Mouse (Mus musculus): Measurements from ENCODE around the gene Ftcd. TPM values are rescaled to one million over a fixed set of nuclear protein-coding genes. Genes with fewer than 3 reads are reported as not detected.

Gene Ftcd
- polyA plus RNA-seq (2012; rRNA removed): 3.9 and 6.9 TPM in 2 replicates

GRCm38 (mm10) chr10:76575374-76575773, at the start of gene Ftcd:
TSS of gene Ftcd (plus strand) at chr10:76575648.
- DNase-seq (ENCODE audit: low read depth): no peak

DNA sequence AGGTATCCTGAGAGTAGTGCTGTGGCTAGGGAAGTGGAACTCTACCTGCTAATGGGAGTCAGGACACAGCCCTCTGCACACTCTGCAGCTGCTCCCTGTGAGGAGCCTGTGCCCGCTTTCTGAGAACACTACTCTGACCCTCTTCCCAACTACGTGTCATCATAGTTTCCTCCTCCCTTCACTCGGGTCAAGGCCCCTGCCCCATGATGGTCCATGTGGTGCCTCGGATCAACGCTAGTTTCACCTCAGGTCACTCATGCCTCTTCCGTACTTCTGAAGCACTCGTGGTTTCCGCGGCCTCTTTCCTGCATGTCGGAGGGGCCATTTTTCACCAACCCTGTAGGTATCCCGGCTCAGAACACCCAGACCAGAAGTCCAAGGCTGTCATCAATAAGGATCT, 44.5 kb upstream of the Ftcd start:
- DNase-seq (ENCODE audit: low read depth): no peak

- no peak for DNase-seq (ENCODE audit: low read depth)
Observed at GRCm38 (mm10) chr10:76531375-76531774, 44.1 kb upstream of the Ftcd start, which contains the start of gene Lss. TSS of gene Lss (plus strand) at chr10:76531588.

DNA sequence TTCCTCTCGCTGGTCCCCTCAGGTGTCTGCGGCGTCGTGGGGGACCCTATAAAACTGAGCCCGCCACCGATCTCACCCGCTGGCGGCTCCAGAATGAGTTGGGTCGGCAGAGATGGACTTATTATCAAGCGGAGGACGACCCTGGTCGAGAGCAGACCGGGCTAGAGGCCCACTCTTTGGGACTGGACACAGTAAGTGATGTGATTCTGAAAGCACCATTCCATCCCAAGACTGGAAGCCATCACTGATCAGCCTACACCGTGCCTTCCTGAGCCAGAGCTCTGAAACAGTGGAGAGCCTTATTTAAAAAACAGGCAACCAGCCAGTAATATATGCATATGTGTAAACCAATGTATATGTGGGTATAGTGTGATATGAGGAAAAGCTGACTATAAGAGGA, 43.6 kb upstream of the Ftcd start:
- no peak for DNase-seq (ENCODE audit: low read depth)

- no peak for DNase-seq (ENCODE audit: low read depth)
Observed at GRCm38 (mm10) chr10:76535526-76535925, 39.9 kb upstream of the Ftcd start.

GRCm38 (mm10) chr10:76537619-76538018, 37.8 kb upstream of the Ftcd start:
- peak; percentile 96 for DNase-seq (ENCODE audit: low read depth)

DNA sequence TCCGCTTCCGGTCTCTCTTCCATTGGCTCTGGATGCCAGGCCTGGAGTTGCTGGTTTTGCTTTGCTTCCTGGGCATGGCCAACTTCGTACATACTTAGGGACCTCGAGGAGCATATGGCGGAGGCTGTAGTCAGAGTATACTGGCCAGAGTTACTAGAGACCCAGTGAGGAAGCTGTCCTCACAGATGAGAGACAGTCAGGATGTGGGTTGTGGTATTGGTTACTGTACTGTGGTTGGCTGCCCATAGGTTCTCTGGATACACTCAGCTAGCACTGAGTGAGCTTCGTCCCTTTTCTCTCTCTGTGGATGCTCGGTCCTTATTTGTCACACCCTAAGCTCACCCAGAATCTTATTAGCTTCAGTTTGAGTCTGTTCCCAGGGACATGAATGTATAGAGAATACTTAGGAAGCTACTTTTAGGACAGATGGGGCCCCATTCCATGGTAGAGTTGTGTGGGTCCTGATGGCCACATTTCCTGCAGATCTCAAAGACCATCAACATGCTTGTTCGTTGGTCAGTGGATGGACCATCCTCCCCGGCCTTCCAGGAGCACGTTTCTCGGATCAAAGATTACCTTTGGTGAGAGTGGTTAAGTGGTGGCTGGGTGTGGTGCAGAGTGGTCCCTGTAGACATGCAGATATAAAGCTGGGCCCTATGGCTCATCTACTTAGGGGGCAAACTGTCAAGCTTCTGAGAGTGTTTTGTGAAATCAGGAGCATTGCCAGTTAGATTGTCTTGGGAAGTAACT, 33.9 kb upstream of the Ftcd start:
- no peak for DNase-seq (ENCODE audit: low read depth)

DNA sequence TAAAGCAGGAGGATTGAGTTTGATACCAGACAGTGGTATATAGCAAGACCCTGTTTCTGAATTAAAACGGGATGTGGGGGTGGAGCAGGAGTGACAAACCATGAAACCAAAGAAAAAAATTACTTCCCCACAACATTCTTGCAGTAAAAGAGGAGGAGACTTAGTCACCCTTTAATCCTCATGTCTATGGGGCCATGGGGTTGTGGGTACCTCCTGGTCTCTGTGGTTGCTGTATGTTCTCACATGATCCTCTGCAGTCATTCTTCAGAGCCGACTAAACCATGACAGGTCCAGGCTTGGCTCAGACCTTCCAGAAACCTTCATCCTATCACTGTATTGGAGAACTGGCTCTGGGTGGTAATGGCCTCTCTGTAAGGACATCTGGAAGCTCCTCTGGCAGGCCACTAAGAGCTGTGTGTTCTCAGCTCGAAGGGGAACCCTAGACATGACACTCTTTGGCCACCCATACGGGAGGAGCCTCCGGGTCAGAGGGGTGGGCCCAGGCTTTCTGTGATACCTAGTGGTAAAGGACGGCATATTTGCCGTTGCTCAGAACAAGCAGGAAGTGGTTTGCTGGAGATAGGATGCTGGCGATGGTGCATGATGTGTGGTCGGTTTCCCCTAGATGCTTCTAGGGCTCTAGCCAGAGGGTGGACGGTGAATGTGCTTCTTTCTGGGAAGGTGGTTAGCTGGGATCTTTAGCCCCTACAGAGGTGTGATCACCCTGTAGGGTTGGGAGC, 32.6 kb upstream of the Ftcd start:
- no peak for DNase-seq (ENCODE audit: low read depth)

DNA sequence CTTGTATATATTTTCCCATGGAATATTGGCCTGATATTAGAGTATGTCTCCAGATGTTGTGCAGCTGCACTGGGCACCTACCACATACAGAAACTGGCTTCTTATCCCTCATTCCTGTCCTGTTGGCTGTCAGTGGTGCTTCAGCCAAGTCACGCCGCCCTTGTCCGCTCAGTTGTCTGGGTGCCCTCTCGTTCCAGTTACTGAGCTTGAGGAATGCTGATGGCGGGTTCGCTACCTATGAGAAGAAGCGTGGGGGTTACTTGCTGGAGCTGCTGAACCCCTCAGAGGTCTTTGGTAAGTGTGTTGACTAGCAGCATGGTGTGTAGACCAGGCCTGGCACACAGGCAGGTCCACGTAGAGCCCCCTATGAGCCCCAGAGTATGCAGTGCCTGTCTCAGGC, 28.9 kb upstream of the Ftcd start:
- no peak for DNase-seq (ENCODE audit: low read depth)

DNA sequence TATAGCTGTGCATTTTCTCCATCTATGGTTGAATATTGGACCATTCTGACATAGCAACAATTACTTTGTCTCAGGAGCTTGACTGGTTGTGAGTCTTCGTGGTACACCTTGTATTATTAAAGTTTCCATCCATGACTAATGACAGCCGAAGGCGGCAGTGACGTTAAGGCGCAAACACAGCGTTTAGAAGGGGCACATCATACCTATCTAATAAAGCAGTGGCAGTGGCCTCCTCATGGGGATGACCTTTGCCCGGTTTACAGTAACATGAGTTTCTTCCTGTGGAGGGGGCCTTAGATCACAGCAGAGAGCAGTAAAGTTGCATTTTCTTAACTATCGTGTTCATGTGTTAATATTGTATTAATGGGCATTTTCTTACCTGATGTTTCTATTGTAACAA, 27.2 kb upstream of the Ftcd start:
- no peak for DNase-seq (ENCODE audit: low read depth)

- no peak for DNase-seq (ENCODE audit: low read depth)
Observed at GRCm38 (mm10) chr10:76550458-76550857, 25.0 kb upstream of the Ftcd start.

DNA sequence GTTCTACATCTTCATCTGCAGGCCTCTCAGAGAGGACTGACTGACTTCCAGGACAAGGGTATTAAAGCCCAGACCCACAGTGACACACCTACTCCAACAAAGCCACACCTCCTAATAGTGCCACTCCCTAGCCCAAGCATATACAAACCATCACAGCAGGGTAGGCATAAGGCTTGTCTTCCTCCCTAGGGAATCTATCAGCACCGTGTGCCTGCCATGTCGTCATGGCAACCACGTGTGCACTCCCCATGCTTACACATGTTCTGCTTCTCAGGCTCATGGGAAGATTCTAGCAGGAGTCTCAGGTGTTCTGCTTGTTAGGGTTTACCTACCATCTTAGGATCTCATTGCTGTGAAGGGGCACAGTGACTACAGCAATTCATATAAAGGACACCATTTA, 23.9 kb upstream of the Ftcd start:
- DNase-seq (ENCODE audit: low read depth): no peak

GRCm38 (mm10) chr10:76554061-76554460, 21.4 kb upstream of the Ftcd start:
- no peak for DNase-seq (ENCODE audit: low read depth)

DNA sequence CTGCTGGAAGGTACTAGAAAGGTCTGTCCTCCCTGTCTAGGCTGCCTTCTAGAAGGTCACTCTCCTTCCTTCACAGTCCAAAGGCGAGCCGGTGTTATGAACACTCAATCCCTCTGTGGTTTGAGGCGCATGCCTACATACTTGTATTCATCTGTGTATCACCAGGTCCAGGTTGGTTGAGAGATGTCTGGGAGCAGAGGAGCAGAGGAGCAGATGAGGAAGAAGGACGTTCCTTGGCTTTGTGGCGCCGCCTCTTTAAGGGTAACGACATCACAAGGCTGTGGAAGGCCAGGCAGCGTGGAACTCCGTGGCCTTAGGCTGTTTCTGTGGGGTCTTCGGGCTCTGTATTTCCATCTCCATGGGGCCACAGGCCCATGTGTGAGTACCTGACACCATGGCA, 13.5 kb upstream of the Ftcd start, which contains the start of gene Spatc1l:
Gene Spatc1l (plus strand): TSS at position 301 of the 400 bp plus-strand sequence.
- no peak for DNase-seq (ENCODE audit: low read depth)

DNA sequence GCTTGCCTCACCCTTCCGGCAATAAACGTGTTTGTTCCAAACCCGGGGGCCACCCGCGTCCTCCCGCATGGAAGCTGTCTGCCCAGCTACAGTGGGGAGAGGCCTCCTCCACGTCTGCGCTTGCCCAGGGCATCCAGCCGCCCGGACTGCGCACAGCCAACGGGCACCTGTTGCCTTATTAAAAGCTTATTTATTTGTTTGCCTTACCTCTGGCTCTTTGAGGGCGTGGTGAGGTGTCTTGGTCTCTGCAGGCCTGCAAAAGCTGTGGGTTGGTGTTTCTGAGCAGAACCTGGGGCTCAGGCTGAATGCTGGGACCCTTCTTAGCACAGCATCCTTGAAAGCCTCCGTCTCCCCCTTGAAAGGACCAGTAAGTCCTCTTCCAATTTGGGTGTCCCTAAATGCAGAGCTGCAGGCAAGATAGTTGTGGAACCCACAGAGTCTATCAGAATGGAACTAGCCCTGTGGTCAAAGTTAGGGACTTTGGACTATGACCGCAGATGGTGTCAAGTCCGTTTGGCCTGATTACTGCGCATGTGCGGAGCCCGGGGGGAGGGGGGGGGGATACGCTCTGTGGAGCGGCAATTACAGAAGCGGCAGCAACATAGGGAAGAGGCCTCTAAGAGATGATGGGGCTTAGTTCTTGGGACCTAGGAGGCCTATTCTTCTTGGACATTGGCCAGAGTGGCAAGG, 5.3 kb upstream of the Ftcd start:
- DNase-seq (ENCODE audit: low read depth): no peak

GRCm38 (mm10) chr10:76571070-76571469, 4.4 kb upstream of the Ftcd start:
- DNase-seq (ENCODE audit: low read depth): no peak

DNA sequence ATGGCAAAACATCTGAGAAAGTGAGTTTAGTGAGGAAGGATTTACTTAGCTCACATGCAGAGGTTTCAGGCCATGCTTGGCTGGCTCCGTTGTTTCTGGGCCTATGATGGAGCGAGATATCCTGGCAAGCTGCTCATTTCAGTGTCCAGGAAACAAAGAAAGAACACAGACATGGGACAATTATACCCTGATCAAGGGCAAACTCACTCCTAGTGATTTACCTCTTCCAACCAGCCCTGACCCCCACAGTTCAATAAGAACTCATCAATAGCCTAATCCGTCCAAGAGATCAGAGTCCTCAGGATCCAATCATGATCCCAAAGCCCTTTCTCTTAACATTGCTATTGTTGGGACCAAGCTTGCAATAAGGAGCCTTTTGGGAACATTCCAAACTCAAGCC, 3.3 kb upstream of the Ftcd start:
- no peak for DNase-seq (ENCODE audit: low read depth)

GRCm38 (mm10) chr10:76576920-76577319, 1.5 kb downstream of the Ftcd start:
- DNase-seq (ENCODE audit: low read depth): no peak

DNA sequence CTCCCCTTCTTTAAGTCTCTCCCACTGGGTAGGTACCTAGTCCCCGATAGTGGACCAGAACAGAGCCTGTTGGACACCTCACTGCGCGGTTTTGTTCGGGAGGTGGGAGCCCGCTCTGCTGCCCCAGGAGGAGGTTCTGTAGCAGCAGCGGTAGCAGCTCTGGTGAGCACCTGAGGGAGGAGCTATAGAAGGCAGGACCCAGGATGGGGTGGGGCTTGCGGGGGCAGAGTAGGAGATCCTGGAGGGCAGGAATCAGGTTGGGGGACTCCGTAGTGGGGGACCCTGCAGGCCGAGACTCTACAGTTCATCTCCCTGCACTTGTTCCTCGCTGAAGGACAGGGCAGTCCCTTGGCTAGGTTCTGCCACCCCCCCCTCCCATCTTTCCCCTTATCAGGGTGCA, 8.7 kb downstream of the Ftcd start:
- no peak for DNase-seq (ENCODE audit: low read depth)

- no peak for DNase-seq (ENCODE audit: low read depth)
Observed at GRCm38 (mm10) chr10:76586190-76586589, 10.7 kb downstream of the Ftcd start.

GRCm38 (mm10) chr10:76590197-76590596, 14.7 kb downstream of the Ftcd start:
- no peak for DNase-seq (ENCODE audit: low read depth)

DNA sequence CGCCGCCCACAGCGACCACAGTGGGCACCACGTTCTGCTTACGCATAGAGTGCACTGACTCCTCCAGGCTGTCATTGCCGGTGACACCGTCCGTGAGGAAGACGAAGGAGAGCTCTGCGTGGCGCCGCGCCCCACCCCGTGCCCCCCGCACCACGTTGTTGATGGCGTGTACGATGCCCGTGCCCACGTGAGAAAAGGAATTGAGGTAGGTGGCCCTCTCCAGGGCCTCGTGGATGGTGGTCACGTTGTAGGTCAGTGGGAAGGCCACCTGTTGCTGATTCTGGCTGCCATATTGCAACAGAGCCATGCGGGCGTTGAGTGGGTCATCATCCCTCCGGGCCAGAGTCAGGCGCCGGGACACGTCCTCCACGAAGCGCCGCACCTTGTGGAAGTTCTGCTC, 20.9 kb downstream of the Ftcd start:
- DNase-seq (ENCODE audit: low read depth): no peak

DNA sequence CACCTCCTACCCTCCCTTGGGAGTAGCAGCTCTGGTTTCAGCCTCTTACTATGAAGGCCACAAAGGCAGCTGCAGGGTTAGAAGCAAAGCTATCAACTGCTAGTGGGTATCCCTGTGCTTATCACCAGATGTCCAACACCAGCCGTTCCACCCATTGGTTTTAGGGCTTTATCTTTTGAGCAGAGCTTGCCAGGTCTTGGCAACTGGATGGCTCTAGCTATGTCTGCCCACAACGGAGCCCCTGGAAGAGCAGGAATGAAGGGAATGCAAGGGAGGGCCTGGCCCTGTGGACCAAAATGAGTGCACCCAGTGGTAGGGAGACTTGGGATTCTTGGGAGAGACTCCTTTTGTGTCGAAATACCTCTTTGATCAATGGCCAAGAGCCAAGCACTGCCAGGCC, 27.2 kb downstream of the Ftcd start:
- no peak for DNase-seq (ENCODE audit: low read depth)

Data from gonadal fat pad, adult 2 months (tissue).